Mouse (Mus musculus) thymus, postnatal 14 days (tissue): ENCODE results near the gene Ccdc39.

ENCODE experiments used
- DNase-seq: peaks from one replicate; pipeline ENCODE4 v3.0.0; 2021

The Ccdc39 gene

GRCm38 (mm10) chr3:33843801-33844632 lies at the start of gene Ccdc39:
TSS of gene Ccdc39 (minus strand) at chr3:33844310.
- peak; percentile 68 for DNase-seq

DNA sequence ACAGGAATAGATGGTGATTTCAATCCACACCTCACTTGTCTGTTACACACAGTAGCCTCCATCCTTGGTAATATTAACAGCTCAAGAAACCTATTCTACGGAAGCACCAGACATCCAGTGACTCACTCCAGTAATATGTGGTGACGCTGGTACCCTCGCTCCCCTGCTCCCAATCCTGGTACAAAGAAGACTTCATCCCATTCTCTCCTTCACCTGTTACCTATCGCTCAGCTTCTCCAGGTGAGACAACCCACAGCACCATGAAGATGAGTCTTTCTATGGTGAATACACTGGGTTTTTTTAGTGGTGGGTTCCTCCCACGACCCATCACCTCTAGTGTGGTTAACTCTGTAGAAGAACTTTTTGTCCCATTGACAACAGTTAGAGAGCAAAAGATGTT lies 49.3 kb upstream of the Ccdc39 start:
- no peak for DNase-seq

DNA sequence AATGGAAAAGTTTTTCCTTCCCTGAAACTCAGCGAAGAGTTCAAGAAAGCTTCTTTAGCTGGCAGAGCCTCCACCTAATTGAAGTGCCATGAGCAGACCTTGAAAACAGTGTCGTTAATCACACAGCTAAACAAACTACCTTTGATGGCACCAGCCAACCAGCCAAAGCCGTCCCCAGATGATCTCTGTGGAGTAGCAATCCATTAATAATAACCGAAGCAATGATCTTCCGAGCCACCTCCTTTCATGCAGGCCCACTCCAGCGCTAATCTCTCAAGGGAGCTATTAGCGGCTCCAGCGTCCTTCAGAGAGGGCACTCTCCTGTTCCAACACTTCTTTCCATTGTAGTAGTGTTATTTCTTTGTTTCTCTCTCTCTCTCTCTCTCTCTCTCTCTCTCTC lies 43.3 kb upstream of the Ccdc39 start:
- no peak for DNase-seq

GRCm38 (mm10) chr3:33883105-33883504 lies 39.0 kb upstream of the Ccdc39 start:
- DNase-seq: no peak

GRCm38 (mm10) chr3:33882695-33883094 lies 38.6 kb upstream of the Ccdc39 start:
- no peak for DNase-seq

GRCm38 (mm10) chr3:33878661-33879060 lies 34.6 kb upstream of the Ccdc39 start:
- DNase-seq: no peak

DNA sequence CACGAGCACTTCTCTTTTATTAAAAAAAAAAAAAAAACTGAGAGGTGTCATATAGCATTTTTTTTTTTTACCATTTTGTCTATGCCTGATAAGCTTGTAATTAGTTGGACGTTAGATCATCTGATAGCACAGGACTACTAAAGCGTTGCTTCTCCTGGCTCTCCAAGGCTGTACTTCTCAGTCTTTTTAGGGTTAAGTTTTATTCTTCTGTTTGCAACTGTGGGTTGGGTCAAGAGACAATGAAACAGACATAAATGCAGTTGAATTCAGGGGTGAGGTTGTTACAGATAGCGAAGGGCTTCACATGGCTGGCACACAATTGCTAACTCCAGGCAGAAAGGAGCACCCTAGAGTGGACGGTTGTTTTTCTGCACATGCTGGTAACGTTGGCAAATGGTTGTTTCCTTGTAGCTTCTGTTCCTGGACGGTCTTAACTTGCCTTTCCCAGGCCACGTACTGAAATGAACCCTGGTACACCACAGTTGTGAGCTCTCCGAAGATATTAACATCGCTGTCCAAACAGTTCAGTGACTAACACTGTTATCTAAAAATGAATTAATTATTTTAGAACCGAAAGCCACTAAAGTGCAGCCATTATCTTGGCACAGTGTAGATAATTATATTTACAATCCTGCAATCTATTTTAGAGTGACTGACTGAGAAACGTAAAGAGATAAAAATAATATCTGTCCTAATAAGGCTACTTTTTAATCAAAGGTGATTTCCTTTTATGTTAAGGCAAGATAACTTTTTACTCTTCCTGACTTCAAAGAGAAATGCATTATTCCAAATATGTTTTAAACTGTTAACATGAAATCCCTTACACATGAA lies 30.6 kb upstream of the Ccdc39 start:
- no peak for DNase-seq

DNA sequence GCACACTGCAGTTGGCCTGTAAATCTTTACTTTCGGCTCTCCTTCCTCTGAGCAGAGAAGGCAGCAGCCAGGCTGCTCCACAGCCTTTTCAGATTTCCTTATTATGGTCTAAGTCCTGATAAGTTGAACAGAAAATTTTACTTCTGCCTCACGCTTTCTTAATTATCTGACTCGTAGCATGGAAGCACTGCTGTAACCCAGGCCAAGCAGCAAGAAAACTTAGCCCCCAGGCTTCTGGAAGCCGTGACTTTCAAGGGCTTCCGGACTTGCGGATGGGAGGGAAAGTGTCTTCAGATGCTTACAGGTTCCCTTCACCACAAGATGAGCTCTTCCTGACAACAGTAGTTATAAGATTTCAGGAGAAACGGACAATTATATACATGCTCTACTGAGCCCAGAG lies 29.7 kb upstream of the Ccdc39 start:
- DNase-seq: no peak

GRCm38 (mm10) chr3:33873366-33873765 lies 29.3 kb upstream of the Ccdc39 start:
- DNase-seq: no peak

DNA sequence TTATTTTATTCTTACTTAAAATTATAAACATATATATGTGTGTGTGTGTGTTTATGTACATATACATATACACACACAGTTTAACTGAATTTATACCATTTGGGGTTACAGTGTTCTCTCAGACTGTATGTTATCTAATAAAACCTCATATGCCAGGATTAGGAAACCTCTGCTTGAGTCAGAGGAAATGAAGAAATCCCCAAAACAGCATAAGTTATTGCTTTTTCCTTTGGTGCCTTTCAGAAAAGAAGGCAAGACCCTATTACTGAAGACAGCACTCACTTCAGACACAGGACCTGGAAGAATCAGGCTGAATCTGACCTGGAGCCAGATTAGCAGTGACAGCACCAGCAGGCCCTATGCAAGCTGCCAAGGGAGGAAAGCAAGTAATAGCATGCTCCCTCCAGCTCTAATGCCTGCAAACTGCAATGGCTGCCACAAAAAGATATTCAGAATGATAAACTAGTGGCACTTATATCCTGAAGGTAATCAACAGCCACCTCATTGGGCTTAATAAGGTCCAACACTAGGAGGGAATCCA lies 20.0 kb upstream of the Ccdc39 start:
- DNase-seq: no peak

DNA sequence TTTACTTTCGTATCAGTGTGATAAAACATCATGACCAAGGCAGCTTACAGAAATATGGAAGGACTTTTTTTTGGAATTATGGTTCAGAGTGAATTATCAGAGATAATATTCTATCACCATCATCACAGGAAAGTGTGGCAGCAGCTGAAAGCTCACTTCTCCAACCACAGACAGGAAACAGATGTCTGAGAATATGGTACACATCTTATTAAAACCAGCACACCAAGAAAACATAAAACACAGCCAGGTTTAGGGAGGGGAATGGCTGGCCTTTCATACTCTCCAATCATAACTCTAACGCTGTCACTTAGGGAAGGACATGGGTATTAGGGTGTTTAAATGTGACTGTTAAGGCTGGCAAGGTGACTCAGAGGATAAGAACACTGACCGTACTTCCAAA lies 14.8 kb upstream of the Ccdc39 start:
- no peak for DNase-seq

- no peak for DNase-seq
Observed at GRCm38 (mm10) chr3:33853062-33853461, 9.0 kb upstream of the Ccdc39 start.

GRCm38 (mm10) chr3:33850856-33851255 lies 6.7 kb upstream of the Ccdc39 start:
- no peak for DNase-seq

GRCm38 (mm10) chr3:33846639-33847038 lies 2.5 kb upstream of the Ccdc39 start:
- no peak for DNase-seq

GRCm38 (mm10) chr3:33838877-33839276 lies 5.2 kb downstream of the Ccdc39 start:
- DNase-seq: no peak

- DNase-seq: no peak
Observed at GRCm38 (mm10) chr3:33836576-33836975, 7.5 kb downstream of the Ccdc39 start.

DNA sequence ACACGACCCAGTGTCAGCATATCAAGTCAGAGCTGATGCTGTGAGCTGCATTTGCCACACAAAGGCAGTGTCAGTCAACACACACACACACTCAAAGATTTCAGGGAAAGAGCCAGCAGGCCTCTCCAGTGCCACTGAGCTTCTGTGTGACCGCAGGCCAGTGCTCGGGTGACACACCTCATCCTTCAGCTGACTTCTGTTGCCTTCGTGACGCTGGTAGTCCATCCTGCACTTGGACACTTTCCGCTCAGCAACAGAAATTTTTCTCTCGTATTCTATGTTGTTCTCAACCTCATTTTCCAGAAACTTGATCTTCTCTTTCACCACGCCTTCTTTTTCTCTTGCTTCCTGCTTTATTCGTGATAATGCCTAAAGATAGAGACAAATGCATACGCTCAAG lies 11.8 kb downstream of the Ccdc39 start:
- DNase-seq: no peak

DNA sequence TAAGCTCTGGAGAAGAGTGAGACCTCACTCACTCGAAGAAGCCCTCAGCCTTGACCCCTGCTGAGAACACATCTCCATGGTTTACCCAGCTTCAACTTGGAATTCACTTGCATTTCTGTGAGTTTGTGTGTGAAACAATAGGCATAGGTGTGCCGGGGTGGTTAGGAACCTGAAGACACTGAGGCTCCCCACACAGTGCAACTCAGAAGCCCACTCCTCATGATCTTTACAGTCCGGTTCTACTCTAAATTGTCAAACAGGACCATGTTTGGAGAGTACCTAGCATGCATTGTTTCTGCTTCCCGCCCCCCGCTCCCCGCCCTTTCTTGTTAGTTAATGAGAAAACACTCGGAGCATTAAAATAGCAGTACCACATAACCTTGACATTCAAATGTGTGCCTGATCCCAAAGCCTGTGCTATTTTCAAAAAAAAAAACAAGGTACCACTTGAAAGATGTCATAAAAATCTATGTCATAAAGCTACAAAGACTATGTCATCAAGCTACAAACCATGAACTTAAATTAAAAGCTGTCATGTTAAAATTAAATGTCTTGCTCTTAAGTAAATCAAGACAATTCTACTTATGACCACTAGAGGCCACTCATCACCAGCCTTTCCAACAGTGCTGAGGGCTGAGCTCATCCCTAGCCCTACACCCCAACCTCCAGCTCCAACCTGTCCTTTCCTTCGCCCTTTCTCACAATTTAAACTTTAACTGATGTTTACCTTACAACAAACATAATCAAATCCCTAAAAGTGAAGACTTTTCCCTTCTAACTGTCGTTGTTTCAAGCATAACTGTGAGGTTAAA lies 19.8 kb downstream of the Ccdc39 start:
- peak; percentile 28 for DNase-seq

GRCm38 (mm10) chr3:33807151-33807550 lies 37.0 kb downstream of the Ccdc39 start:
- DNase-seq: no peak

DNA sequence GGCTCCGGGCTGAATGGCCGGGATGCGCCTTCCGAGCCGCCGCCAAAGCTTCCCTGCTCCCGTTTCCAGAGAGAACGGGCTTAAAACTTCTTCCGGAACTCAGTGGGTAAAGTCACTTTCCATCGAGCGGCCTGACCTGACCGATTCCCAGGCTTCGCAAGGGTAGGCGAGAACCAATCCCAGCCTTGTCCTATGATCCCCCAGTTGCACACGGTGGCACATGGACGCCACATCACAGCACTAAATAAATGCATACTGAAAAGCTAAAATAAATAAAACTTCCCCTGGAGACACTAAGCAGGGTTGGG lies 43.6 kb downstream of the Ccdc39 start:
- no peak for DNase-seq

DNA sequence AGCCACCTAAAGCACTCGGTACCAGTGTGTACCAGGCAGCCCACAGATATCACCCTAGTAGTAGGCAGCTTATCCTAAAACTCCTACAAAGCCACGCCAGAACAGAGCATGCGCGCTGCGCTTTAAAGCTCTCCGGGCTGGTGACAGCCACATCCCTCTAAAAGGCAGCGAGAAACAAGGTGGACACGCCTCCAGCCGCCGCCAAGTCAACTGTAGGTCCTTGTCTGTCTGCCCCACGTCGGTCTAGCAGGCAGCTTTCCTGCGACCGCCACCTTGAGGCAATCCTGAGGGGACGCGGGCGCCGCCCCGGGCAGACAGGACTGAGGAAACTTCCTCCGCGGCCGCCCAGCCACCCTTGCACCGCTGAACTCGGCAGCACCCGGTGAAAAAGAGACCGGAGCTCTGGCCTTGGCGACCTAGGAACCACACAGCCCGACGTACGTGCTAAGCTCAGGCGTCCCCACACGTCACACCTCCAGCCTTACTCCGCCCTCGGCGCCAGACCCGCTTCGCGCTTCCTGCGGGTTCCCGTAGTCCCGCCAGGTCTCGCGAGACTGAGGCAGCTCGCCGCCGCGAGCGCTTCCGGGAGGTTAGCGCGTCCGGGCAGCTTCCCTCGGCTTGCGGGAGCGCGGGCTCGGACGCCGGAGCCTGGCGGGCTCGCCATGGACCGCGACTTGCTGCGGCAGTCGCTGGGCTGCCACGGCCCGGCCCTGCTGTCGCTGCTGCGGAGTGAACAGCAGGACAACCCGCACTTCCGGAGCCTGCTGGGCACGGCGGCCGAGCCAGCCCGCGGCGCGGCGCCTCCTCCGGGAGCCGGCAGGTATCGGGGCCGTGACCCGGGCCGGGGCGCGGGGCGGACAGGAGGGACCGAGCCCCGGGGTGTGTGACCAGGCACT lies 44.2 kb downstream of the Ccdc39 start, which contains the start of gene Ttc14:
Gene Ttc14, plus strand, starts transcription at position 216 of the 896 bp plus-strand sequence.
- peak; percentile 98 for DNase-seq

GRCm38 (mm10) chr3:33790975-33791374 lies 53.1 kb downstream of the Ccdc39 start:
- DNase-seq: no peak
